Mouse (Mus musculus) CH12.LX (cell line): ENCODE measurements at regions not wholly inside any gene's neighbourhood (a gene's known extent, or its start where the extent isn't known, plus 50 kb on each side); places are given as distances from the start of the nearest gene placed in this dataset.

Experiments used
- CHD1 ChIP-seq: IDR thresholded peaks from 2 replicates; pipeline ENCODE4 v1.6.1; 2012; ENCODE audit warnings: low read depth, low read length, improper control_type of control experiment, inconsistent platforms
- E2F4 ChIP-seq: IDR thresholded peaks from 2 replicates; pipeline ENCODE4 v1.6.1; 2011; ENCODE audit warnings: low read depth, low read length, improper control_type of control experiment; ENCODE audit not compliant: insufficient replicate concordance
- POLR2A ChIP-seq: IDR thresholded peaks from 2 replicates; pipeline ENCODE4 v1.6.1; 2011; ENCODE audit warnings: low read depth, mild to moderate bottlenecking, improper control_type of control experiment, low read length
- RAD21 ChIP-seq: IDR thresholded peaks from 2 replicates; pipeline ENCODE4 v1.6.1; 2011; ENCODE audit warnings: low read depth, mild to moderate bottlenecking, low read length, improper control_type of control experiment, moderate library complexity
- USF1 ChIP-seq: IDR thresholded peaks from 2 replicates; pipeline ENCODE4 v1.6.1; 2014; ENCODE audit warnings: low read depth, mild to moderate bottlenecking, inconsistent platforms, low read length, improper control_type of control experiment
- ZC3H11A ChIP-seq: IDR thresholded peaks from 2 replicates; pipeline ENCODE4 v1.6.1; 2012; ENCODE audit warnings: low read depth, mild to moderate bottlenecking, inconsistent platforms, low read length, improper control_type of control experiment

- TF ChIP-seq ZC3H11A: no peak
- no peak for TF ChIP-seq RAD21
- TF ChIP-seq POLR2A: no peak
- TF ChIP-seq USF1: no peak
- TF ChIP-seq CHD1: no peak
- TF ChIP-seq E2F4: no peak
Observed at GRCm38 (mm10) chr13:83951808-83952207, 270.3 kb upstream of the Tmem161b start.
